Mouse (Mus musculus) urinary bladder, postnatal 25 days (tissue): ENCODE measurements around the gene Dqx1.

Source experiments
- DNase-seq: peaks from one replicate; pipeline ENCODE4 v3.0.0; 2022; ENCODE audit warnings: low spot score

The Dqx1 gene

DNA sequence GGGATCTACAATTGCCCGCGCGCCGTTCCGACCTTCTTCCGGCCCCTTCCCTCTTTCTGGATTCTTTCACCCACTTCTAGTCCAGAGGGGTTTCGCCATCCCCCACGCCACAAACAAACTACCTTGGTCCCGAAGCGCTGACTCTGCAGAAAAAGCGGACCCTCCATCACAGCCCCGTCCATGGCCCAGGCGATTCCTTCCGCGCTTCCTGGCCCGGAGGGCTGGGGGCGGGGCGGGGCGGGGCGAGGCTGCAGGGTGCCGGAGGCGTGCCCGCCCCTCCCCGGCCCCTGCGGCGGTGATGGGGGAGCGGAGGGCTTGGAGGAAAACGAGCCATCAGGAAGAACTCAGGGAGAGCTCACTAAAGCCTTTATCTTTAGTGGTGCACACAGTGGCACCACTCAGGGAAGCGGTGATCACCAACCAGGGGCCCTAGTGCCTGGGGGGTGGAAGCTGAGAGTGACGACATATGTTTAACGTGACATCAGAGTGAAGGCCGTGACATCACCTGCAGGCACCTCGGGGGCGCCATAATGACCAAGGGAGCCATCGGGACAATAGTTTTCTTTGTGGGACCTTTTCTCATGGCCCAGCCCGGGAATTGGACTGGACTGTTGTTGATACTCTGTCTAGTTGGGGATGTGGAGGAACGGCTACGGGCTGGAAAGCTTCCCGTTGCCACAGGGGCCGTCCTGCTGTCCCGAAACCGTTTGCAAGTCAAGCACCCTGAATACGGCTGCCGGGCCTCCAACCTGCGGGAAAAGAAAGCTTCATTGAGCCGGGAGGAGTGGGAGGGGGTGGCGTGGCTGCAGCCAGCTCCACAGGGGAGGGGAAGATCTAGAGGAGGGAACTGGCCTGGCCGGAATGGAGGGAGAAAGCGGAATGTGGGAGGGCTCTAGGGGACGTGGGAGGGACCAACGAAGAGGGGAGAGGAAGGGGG is 24.1 kb upstream of the Dqx1 start, which contains the start of the genes Dok1 and Loxl3:
Gene Dok1, minus strand, starts transcription at position 223 of the 937 bp plus-strand sequence.
Gene Loxl3, plus strand, starts transcription at position 925 of the 937 bp plus-strand sequence.
- DNase-seq: peak; percentile 63

DNA sequence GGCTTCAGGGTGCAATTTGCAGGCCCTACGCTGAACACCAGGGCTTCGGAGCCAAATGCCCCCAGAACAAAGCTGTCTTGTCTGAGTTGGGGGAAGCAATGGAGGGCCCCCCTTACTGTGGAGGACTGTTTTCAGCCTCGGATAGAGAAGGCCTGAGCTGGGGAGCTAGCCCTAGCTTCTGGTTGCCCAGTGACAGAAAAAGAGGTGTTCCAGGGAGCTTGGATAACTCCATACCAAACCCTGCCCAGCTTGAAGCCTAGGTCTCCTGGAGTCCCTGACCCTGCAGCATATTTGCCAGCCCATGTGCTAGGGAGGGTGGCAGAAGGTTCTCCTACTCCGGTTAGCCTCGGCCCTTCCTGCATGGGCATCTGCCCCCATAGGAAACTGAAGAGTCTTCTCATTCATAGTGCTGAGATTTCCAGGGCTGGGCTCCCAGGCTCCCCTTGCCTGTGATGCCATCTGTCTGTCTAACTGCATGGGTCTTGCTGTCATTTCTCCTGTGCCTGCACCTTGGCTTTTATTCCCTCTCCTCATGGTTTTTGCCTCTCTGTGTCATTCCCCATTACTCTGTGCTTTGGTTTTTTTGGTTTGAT is 23.1 kb upstream of the Dqx1 start:
- DNase-seq: no peak

DNA sequence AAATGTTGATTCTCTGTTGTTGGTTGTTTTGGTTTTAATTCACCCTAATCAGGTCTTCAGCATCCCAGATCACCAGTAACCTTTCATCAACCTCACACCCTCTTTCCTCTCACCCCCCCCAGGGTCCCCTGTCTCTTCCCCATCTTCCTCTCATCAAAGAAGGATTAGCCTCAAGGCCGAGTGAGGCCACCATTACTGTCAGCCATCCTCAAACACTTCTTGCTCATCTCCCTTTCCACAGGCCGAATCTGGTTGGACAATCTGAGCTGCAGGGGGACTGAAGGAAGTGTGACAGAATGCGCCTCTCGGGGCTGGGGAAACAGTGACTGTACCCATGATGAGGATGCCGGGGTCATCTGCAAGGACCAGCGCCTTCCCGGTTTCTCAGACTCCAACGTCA is 20.5 kb upstream of the Dqx1 start:
- DNase-seq: no peak

DNA sequence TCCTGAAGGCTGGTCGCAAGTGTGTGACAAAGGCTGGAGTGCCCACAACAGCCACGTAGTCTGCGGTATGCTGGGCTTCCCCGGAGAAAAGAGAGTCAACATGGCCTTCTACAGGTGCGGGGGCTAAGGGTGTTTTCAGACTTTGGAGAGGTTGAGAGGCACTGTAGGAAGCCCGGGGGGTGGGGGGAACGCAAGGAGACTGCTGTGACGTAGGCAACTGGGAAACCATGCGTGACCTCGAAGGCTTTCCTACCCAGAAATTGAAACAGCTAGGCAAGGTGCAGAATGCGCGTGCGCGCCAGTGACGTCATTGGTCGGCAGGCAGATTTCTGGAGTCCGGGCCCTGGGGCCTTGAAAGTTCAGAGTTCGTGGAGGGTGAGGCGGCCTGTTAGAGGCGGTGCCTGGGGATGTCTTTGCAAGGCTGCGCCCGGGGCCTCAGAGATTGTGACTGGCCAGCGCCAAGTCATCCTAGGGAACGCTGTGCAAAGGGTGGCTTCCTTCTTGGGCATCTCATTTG is 19.1 kb upstream of the Dqx1 start:
- peak; percentile 92 for DNase-seq

DNA sequence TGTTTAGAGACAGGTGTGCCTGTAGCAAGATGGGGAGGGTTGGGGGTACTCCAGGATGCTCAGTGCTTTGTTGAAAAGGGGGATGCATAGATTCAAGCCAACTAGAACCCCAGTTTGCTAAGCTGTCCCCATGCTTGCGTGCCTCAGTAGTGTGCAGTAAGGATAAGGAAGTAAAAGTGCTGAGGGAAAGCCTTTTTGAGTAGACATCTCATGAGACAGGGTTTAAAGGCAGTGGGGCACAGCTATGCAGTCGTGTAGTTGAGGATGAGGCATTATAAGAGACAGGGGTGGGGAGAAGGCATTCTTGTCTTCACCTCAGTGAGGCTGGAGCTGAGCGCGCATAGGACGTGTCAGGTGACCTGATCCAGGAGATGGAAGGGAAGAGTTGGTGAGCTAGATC is 17.0 kb upstream of the Dqx1 start:
- no peak for DNase-seq

DNA sequence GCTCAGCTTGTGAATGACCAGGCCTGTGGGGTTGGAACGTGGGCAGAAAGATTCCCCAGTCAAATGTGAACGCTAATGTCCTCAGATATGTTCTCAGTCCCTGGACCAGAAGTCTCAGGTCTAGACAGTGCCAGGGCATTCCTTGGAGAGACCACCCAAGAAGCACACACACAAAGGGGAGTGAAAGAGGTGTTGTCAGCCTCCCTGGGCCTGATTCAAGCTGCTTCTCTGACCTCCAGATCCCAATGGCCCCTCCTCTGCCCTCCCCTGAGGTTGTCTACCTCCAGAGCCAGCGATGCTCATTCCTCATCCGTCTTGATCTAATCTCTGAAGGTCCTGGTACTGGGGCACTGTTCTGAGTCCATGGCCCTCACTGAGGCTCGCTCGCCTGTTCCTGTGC is 14.1 kb upstream of the Dqx1 start:
- DNase-seq: no peak

DNA sequence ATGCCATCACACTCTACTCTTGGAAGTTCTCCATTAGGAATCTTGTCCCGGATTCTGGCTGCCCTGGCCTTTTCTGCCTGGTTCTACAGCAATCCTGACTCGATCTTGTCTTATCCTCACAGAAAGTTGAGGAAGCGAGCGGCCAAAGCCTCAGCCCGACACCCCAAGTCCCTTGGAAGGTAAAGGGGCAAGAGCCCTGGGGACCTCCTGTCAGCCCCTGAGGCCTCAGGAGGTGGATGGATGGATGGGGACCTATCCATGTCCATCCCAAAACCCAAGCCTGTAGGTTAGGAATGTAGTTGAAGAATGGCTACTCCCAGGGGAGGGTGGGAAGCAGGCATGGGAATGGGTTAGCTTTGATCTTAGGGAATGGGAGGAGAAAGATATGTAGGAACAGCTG is 13.7 kb upstream of the Dqx1 start:
- no peak for DNase-seq

DNA sequence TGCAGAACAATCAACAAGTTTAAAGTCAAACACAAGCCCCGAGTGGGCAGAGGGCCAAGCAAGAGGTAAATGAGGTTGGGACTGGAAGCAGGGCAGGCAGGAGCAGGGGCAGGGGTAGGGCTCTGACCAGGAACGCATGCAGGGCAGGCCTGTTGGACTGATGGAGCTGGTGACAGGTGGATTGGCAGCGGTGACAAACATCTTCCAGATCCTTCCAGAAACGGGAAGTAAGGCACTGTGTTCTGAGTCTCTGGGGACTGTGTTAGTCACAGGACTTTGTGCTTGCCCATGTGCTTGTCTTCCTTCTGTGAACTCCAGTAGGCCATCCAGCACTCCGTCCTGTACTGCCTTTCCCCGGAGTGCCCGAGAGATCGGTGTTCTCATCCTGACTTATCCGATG is 12.9 kb upstream of the Dqx1 start:
- DNase-seq: no peak

DNA sequence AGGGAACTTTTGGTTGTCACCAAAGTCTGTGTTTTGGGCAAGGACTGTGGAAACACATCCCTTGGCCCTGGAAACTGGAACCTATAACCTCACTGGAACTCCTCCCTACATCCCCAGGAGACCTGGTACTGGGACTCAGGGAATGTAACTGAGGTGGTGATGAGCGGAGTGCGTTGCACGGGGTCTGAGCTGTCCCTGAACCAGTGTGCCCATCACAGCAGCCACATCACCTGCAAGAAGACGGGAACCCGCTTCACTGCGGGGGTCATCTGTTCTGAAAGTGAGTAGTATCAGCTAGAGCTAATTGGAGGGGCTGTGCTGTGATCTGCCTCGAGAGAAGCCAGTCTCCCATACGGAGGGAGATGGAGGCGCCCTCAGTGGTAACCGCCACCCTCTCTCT is 8.3 kb upstream of the Dqx1 start:
- DNase-seq: no peak

DNA sequence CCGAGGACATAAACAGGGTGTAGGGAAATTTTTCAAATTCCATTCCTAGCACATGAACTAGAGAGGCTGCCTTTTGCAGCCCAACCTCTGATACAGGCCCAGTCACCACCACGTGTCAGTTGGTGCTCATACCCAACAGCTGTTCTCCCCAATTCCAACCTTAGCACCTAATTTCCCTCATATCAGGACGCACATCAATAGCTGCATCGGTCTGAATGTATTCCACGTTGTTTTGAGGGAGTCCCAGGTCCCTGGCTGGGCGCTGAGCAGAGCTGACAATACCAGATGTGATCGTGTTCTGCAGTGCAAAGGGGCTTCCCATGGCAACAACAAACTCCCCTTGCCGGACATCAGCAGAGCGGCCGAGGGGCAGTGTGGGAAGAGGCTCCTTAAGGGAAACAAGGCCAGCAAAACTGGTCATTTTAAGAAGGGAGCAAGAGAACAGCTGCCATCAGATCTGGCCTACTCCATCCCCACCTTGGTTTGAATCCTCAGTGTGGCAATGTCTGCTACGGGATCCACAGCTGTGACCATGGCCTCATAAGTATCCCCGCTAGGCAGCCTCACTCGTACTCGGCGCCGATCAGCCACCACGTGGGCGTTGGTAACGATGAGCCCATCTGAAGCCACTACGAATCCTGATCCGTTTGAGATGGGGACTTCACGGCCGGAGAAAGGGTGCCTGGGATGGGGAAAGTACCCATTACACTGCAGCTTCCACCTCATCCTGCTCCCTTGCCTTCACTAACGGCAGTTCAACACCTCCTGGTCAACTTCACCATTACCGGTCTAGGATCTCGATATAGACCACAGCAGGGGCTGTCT is 4.3 kb upstream of the Dqx1 start:
- peak; percentile 27 for DNase-seq

DNA sequence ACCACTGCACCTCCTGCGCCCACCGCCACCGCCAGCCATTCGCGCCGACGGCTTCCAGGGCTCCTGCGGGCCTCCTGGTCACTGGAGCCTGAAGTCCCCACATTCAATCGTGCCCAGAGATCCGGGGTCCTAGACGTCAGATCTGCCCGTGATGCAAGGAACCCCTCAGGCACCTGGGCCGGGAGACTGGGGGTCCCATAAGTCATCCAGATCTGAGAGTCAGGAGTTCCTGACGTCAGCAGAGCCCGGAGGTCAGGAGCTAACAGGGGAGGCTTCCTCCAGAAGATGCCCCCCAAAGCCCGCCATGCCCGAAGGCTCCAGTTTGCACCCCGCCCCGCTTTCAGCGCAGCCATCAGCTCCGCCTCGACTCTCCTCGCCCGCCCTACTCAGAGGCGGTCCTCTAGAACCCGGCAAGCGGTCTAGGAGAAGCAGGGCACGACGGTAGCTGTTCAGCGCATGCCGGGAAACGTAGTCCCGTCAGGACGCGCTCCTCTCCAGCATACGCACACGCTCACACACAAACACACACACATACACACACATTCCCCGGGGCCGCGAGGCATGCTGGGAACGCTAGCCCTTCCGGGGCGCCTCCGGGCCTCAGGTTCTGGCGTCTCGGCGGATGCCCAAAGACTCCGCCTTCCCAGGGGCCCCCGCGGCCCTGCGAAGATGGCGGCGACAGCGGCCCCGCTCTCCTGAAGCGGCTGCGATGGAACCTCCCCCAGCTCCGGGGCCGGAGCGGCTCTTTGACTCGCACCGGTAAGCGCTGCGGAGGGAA is 3.4 kb upstream of the Dqx1 start, which contains the start of gene Aup1:
Gene Aup1, plus strand, starts transcription at position 448 of the 778 bp plus-strand sequence.
- DNase-seq: peak; percentile 93

DNA sequence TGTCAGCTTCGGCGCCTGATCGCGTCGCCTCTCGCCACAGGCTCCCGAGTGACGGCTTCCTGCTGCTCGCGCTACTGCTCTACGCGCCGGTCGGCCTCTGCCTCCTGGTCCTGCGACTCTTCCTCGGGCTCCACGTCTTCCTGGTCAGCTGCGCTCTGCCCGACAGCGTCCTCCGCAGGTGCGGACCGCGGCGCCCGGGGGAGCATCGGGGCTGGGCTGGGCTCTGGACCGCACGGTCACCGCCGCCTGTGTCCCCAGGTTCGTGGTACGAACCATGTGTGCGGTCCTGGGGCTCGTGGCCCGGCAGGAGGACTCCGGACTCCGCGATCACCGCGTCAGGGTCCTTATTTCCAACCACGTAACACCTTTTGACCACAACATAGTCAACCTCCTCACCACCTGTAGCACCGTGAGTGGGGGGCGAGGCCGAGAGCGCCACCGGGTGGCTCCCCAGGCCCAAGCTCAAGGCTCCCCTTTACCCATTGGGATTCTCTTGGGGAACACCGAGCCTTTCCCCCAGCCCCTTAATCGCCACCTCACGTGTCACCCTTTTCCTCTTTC is 2.7 kb upstream of the Dqx1 start, which contains the start of gene Htra2:
Gene Htra2, minus strand, starts transcription at position 403 of the 561 bp plus-strand sequence.
- DNase-seq: no peak

DNA sequence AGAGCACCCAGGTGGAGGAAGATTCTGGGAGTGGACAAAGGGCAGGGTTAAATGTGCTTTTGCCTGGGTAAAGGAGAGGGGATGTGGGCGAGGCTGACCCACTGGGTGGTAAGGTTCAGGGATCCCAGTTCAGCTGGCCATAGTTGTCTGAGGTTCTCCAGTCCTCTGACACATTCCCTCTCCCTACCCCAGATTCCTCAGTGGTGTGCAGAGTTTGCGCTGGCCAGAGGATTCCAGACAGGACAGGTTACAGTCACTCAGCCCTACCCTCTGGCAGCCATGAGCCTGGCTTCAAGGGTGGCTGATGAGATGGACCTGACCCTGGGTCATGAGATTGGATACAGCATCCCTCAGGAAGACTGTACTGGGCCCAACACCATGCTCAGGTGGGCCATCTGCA is 1.1 kb downstream of the Dqx1 start:
- DNase-seq: no peak

DNA sequence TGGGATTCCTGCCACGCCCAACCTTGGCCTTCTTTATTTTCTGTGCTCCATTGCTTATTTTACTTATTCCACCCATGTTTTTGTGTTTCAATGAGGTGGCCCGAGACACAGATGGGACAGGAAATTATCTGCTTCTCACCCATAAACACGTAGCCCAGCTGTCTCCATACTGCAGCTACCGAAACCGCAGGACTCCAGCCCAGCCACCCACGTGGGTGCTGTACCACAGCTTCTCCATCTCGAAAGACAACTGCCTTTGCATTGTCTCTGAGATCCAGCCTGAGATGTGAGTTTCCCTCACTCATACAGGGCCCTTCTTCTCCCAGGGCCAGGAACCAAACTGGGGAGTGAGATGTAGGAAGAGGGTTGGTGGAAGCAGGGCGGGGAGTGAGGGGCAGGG is 8.4 kb downstream of the Dqx1 start:
- DNase-seq: no peak

DNA sequence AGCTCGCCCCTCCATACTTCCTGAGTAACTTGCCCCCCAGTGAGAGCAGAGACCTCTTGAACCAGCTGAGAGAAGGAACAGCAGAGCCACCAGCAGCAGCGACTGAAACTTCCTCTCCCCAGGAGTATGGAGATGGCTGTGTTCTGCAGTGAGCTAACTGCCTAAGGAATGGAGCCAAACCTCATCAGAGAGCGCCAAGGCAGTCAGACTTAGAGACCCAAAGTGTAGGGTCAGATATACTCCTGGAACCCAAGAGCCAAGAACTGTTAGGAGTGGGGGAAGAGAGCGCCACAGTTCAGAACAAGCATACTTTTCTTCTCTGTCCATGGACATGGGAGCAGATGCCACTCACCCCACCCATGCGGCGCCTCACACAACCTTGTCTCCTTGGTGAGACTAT is 8.8 kb downstream of the Dqx1 start:
- DNase-seq: no peak

DNA sequence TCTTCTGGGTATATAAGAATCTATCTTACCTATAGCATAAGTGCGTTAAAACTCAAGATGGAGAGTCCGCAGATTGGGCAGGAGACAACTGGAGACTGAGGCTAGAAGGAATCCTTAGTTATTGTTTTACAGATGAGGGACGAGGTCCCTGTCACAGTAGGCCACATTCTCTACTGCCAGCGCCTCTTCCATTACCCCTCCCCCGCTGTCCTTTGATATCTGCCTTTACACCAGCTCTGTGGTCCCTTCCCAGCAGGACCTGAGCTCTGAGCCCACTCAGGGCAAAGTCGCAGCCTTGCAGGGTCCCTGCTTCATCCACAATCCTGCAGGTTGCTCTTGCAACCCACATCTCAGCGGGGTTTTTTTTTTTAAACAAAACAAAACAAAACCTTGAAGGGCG is 10.6 kb downstream of the Dqx1 start:
- DNase-seq: no peak

DNA sequence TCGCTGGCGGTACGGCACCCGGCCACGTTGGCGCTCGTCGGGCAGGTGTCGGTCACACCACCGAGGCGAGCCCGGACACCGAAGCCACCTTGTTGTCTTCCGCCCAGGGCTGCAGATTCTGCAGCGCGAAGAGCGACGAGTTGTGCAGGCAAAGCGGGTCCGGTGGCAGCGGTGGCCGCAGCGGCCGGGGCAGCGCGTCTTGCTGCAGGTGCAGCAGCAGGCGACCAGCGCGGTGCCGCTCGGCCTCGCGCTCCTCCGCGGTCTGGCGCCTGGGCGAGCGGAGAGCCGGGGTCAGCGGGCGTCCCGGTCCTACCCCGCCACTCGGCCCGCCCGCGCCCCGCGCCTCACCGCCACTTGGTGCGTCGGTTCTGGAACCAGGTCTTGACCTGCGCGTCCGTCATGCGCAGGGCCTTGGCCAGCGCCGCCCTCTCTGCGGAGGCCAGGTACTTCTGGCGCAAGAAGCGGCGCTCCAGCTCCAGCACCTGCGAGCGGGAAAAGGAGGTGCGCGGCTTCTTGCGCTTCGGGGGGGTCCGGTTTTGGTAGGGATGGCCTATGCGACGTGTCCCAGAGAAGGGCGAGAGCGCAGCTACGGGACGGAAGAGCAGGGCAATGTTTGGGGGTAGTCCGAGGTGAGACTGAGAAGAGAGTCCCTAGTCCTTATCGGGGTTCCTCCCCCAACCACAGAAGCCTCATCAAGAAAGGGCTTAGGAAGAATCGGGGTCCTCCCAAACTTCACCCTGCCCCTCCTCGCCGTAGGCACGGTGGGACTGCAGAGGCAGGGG is 11.3 kb downstream of the Dqx1 start:
- no peak for DNase-seq

DNA sequence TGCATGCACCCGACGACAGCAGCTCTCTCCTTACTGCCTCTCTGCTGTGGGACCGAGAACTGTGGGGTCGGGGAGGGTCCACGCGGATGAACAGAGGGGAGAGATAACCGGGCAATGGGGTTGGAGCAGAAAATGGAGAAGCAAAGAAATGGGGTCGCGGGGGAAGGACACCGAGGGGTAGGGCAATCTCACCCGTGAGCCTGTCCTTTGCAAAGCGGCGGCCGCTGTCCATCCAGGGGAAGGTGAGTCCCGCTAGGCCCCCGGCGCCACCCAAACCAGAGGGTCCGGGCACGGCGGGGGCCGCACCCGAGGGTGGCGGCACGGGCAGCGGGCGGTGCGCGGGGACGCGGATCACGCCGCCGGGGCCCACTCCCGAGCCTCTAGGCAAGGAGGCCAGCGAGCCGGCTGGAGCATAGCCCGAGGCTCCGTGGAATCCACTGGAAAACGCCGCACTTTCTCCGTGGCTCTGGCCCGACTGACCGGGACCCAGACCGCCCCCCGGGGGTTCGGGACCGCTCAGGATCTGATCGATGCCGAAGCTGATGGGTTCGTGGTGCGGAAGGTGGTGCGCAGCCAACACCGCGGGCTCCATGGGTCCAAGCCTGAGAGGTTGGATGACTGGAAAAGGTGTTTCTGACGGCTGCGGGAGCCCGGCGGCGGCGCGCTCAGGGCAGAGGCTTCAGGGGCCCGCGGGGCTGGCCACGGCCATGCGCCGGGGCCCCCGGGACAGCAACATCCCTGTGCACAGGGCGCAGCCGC is 12.0 kb downstream of the Dqx1 start:
- no peak for DNase-seq

DNA sequence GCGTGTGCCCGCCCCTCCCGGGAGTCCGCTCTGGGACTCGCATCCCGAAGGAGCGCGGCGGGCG is 12.4 kb downstream of the Dqx1 start, which contains the start of gene Tlx2:
Gene Tlx2, minus strand, starts transcription at position 47 of the 64 bp plus-strand sequence.
- DNase-seq: no peak
